Mouse (Mus musculus): ENCODE data around the gene Rev3l. TPM values are rescaled to one million over a fixed set of nuclear protein-coding genes. Genes with fewer than 3 reads are reported as not detected.
"Not testable (repeated sequence)": the region's sequence is repeated elsewhere in the genome, so short reads cannot be mapped to it uniquely, and the experiment has no call there.

The Rev3l gene
- polyA plus RNA-seq, 1 experiment from 2014 or later, result 14.9 TPM

DNA sequence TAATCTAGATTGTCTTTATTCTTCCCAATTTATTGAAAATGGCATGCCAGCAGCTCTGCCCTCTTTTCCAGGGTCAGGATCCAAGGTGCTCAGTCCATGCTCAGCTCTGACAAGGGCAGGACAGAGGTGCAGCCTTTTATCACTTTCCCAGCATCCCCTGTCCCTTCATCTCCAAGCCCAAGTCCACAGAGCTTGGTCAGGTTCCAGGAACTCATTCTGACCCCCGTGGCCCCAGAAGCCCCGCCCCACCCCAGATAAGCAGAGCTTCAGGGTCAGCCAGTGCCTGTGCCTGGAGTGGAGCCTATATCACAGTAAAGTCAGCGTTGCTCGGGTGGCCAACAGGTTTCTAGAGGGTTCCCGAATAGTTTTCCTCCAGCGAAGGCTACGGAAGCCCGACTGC, 192.6 kb downstream of the Rev3l start:
- H3K36me3 ChIP-seq; H3K4me2 ChIP-seq (replicated peaks); H3K4me3 ChIP-seq; H3K4me1 ChIP-seq; H3K27ac ChIP-seq; H3K9ac ChIP-seq; H3K9me3 ChIP-seq; ATAC-seq (ENCODE audit: low FRiP score, low read depth): not testable (repeated sequence)
- peaks cover 21% of the 10 kb centered on the region for H3K27me3 ChIP-seq
- WGBS, result 65% methylated on average over 8 of the region's 8 CpGs

Other genes with a start within 250 kb of the Rev3l start
- 8.5 and 9.0 TPM in 2 replicates for gene Traf3ip2, start 119.2 kb upstream of the Rev3l start, polyA plus RNA-seq (2015; fragmentation: Nextera tagmentation; extraction: Ambion mirVana)
- gene Mfsd4b4, start 167.1 kb downstream of the Rev3l start, polyA plus RNA-seq (2015; fragmentation: Nextera tagmentation; extraction: Ambion mirVana), result 5.4 and 5.8 TPM in 2 replicates
- gene Mfsd4b2, start 194.8 kb downstream of the Rev3l start, polyA plus RNA-seq (2015; fragmentation: Nextera tagmentation; extraction: Ambion mirVana), result not detected in 2 replicates
- gene Mfsd4b3, start 228.0 kb downstream of the Rev3l start, polyA plus RNA-seq (2015; fragmentation: Nextera tagmentation; extraction: Ambion mirVana), result 0.22 and 0.24 TPM in 2 replicates